Mouse (Mus musculus) heart, embryonic 14.5 days (tissue): ENCODE data around the gene Usp44. TPM values are rescaled to one million over a fixed set of nuclear protein-coding genes. Genes with fewer than 3 reads are reported as not detected.
"Not testable (repeated sequence)": the region's sequence is repeated elsewhere in the genome, so short reads cannot be mapped to it uniquely, and the experiment has no call there.

Source experiments
- ATAC-seq: fragments of 200-750 bp; cut with Nextera tagmentation; 2 replicates; pipeline ENCODE4 v1.8.0; 2017; ENCODE audit warnings: low read depth, moderate TSS enrichment; ENCODE audit not compliant: insufficient number of reproducible peaks, insufficient read depth, low FRiP score
- H3K27ac ChIP-seq, 2 experiments: fragments of 200-500 bp in 1 of 2; fragments of 300-500 bp in 1 of 2; sonication (generic) in 1 of 2; replicated peaks in 1 of 2; 2 replicates each; pipeline ENCODE4 v1.5.1; 2012 to 2014; ENCODE audit warnings: low read depth in 2 of 2, low read length in 2 of 2, control low read depth in 1 of 2, mild to moderate bottlenecking in 1 of 2, mixed read lengths in 1 of 2; ENCODE audit not compliant: control insufficient read depth in 1 of 2, insufficient read depth in 1 of 2
- H3K27me3 ChIP-seq: fragments of 300-500 bp; sonication (generic); 2 replicates; pipeline ENCODE4 v1.6.1; 2014; ENCODE audit warnings: mild to moderate bottlenecking, low read length, control low read depth; ENCODE audit not compliant: control insufficient read depth, insufficient read depth
- H3K36me3 ChIP-seq: fragments of 300-500 bp; sonication (generic); 2 replicates; pipeline ENCODE4 v1.6.1; 2014; ENCODE audit warnings: mild to moderate bottlenecking, control low read depth, low read length, mixed read lengths; ENCODE audit not compliant: control insufficient read depth, insufficient read depth
- H3K4me1 ChIP-seq, 2 experiments: fragments of 200-500 bp in 1 of 2; fragments of 300-500 bp in 1 of 2; sonication (generic) in 1 of 2; 2 replicates each; pipeline ENCODE4 v1.6.1; 2012 to 2014; ENCODE audit warnings: low read length in 2 of 2, control low read depth in 1 of 2, mixed read lengths in 1 of 2; ENCODE audit not compliant: control insufficient read depth in 2 of 2, insufficient read depth in 2 of 2
- H3K4me2 ChIP-seq: fragments of 300-500 bp; sonication (generic); 2 replicates; pipeline ENCODE4 v1.6.1; 2014; ENCODE audit warnings: mild to moderate bottlenecking, low read length
- H3K4me3 ChIP-seq, 2 experiments: fragments of 200-500 bp in 1 of 2; fragments of 300-500 bp in 1 of 2; sonication (generic) in 1 of 2; 2 replicates each; pipeline ENCODE4 v1.5.1; 2012 to 2014; ENCODE audit warnings: low read length in 2 of 2, mild to moderate bottlenecking in 2 of 2, control low read depth in 1 of 2, low read depth in 1 of 2, moderate library complexity in 1 of 2; ENCODE audit not compliant: control insufficient read depth in 1 of 2, insufficient read depth in 1 of 2
- H3K9ac ChIP-seq: fragments of 300-500 bp; sonication (generic); 2 replicates; pipeline ENCODE4 v1.6.1; 2014; ENCODE audit warnings: mild to moderate bottlenecking, low read length
- H3K9me3 ChIP-seq: fragments of 300-500 bp; sonication (generic); 2 replicates; pipeline ENCODE4 v1.6.1; 2016; ENCODE audit warnings: low read length, control low read depth; ENCODE audit not compliant: control insufficient read depth
- WGBS: fragments of 180-500 bp; shearing (Covaris S2); extraction: QIAGEN DNeasy Blood & Tissue Kit; methylation state at CpG from one replicate; pipeline ENCODE4 v1.1.7; 2014; 5-methylcytosine and 5-hydroxymethylcytosine counted together
- polyA plus RNA-seq: library from polyadenylated mRNA; unstranded; fragments of >200 nt; fragmentation: Nextera tagmentation; extraction: Ambion mirVana; gene quantifications from 2 replicates; pipeline ENCODE4 v1.2.1, GENCODE M21; 2014

Usp44 gene
- polyA plus RNA-seq, 1 experiment from 2014 or later, result 0.18 TPM

GRCm38 (mm10) chr10:93832811-93833210 is 1.5 kb downstream of the Usp44 start:
- H3K27me3 ChIP-seq, result peaks cover 72% of the 10 kb centered on the region
- no peak overlapping the region for H3K4me3 ChIP-seq
- H3K4me2 ChIP-seq, result 0 out of 2 replicates have a peak overlapping the region, but pooled peaks have one; percentile 100
- WGBS, result 40% methylated on average over 9 of the region's 9 CpGs
- no peak overlapping the region for H3K27ac ChIP-seq
- no peaks in the 10 kb centered on the region for H3K36me3 ChIP-seq
- H3K9ac ChIP-seq, result no peak overlapping the region
- ATAC-seq, result no peak
- H3K4me1 ChIP-seq, result peaks cover 6 to 9% of the 10 kb centered on the region in 2 experiments; a peak in 2 of 4 replicates
- no peaks in the 10 kb centered on the region for H3K9me3 ChIP-seq

DNA sequence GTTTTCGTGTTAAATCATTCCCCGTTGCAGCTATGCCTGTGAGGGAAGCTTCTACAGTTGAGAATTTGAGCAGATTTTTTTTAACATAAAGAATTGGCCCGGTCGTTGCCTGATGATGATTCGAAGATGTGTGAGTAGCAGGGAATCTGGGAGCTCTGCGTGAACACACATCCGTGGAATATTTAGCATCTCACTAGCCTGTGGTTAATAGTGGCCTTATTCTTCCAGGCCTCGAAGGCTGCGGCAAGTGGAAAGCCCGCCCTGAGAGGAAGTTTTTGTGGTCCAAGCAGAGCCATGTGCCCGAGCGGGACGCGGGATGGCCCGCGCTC is 2.0 kb downstream of the Usp44 start:
- no peaks in the 10 kb centered on the region for H3K9me3 ChIP-seq
- peaks cover 6 to 9% of the 10 kb centered on the region in 2 experiments; a peak in 2 of 4 replicates for H3K4me1 ChIP-seq
- peak overlapping the region; percentile 62; the same call in 1 of the 2 replicates for H3K9ac ChIP-seq
- no peak overlapping the region for H3K27ac ChIP-seq
- H3K27me3 ChIP-seq, result peaks cover 72% of the 10 kb centered on the region
- H3K4me2 ChIP-seq, result peak overlapping the region; percentile 100
- 4% methylated on average over 16 of the region's 16 CpGs for WGBS
- peak overlapping the region; percentile 67 to 78 for H3K4me3 ChIP-seq
- no peaks in the 10 kb centered on the region for H3K36me3 ChIP-seq
- no peak for ATAC-seq

GRCm38 (mm10) chr10:93833699-93834393 is 2.5 kb downstream of the Usp44 start:
- Histone ChIP-seq H3K36me3 (no peaks in the 10 kb centered on the region), H3K27me3 (peaks cover 72% of the 10 kb centered on the region), H3K4me3 (peak overlapping the region; percentile 67 to 78), H3K4me1 (peaks cover 6 to 9% of the 10 kb centered on the region in 2 experiments; a peak in 2 of 4 replicates), H3K9ac (peak overlapping the region; percentile 62), H3K9me3 (no peaks in the 10 kb centered on the region), H3K27ac (no peak overlapping the region), H3K4me2 (peak overlapping the region; percentile 100)
- WGBS, result under 1% methylated on average over 74 of the region's 75 CpGs
- ATAC-seq, result peak; percentile 79

DNA sequence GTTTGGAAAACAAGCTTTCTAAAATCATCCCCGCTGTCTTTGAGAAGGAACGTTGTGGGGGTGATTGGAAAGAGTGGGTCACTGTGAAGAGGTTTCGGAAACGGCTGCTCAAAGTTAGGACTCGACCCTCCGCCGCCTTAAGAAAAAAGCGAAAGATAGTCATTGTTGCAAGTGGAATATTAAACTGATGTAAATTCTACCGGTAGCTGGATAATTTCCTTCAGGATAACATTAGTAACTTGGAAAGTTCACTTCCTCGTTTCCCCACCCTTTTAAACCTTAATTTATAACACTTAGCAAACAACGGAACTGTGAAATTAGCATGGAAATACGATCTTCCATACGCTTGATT is 3.0 kb downstream of the Usp44 start:
- Histone ChIP-seq H3K4me2 (peak overlapping the region; percentile 100), H3K27ac (no peak overlapping the region), H3K36me3 (no peaks in the 10 kb centered on the region), H3K9ac (peak overlapping the region; percentile 62), H3K4me1 (peaks cover 6 to 9% of the 10 kb centered on the region in 2 experiments; a peak in 2 of 4 replicates), H3K4me3 (peak overlapping the region; percentile 67 to 78), H3K9me3 (no peaks in the 10 kb centered on the region), H3K27me3 (peaks cover 72% of the 10 kb centered on the region)
- no peak for ATAC-seq
- 10% methylated on average over 13 of the region's 13 CpGs for WGBS

DNA sequence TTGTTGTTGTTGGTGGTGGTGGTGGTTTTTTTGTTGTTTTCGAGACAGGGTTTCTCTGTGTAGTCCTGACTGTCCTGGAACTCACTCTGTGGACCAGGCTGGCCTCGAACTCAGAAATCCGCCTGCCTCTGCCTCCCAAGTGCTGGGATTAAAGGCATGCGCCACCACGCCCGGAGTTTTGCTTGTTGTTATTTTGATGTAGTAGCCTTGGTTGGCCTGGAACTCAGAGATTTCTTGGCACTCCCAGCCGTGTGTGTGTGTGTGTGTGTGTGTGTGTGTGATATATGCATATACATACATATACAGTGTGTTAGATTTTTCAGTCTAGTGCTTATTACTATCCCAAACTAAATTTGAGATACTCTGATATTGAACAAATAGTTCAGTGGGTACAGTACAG is 3.8 kb downstream of the Usp44 start:
- not testable (repeated sequence) for H3K27ac ChIP-seq, H3K9me3 ChIP-seq, H3K4me2 ChIP-seq, ATAC-seq, H3K9ac ChIP-seq, H3K4me1 ChIP-seq, H3K36me3 ChIP-seq, H3K4me3 ChIP-seq
- peaks cover 65% of the 10 kb centered on the region for H3K27me3 ChIP-seq
- WGBS, result 88% methylated on average over 7 of the region's 7 CpGs

DNA sequence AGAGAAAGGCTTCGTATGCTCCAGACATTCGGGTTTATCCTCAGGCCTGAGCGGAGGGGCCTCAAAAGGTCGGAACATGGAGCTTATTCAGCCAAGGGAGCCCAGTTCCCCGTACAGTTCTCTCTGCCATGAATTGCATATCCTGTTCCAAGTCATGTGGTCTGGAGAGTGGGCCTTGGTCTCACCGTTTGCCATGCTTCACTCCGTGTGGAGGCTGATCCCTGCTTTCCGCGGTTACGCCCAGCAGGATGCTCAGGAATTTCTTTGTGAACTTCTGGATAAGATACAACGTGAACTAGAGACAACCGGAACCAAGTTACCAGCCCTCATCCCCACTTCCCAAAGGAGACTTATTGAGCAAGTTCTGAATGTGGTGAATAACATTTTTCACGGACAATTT is 15.4 kb downstream of the Usp44 start:
- H3K27ac ChIP-seq, result no peak overlapping the region
- no peak overlapping the region for H3K9ac ChIP-seq
- no peak overlapping the region for H3K4me2 ChIP-seq
- peaks cover 17% of the 10 kb centered on the region for H3K9me3 ChIP-seq
- no peaks in the 10 kb centered on the region for H3K27me3 ChIP-seq
- WGBS, result 91% methylated on average over 13 of the region's 13 CpGs
- H3K4me1 ChIP-seq, result no peaks in the 10 kb centered on the region
- H3K36me3 ChIP-seq, result no peaks in the 10 kb centered on the region
- no peak for ATAC-seq
- H3K4me3 ChIP-seq, result no peak overlapping the region

GRCm38 (mm10) chr10:93855126-93855525 is 23.8 kb downstream of the Usp44 start:
- WGBS, result 84% methylated on average over 9 of the region's 9 CpGs
- H3K9ac ChIP-seq, result no peak overlapping the region
- H3K4me2 ChIP-seq, result no peak overlapping the region
- H3K4me1 ChIP-seq, result no peaks in the 10 kb centered on the region
- H3K4me3 ChIP-seq, result no peak overlapping the region
- H3K9me3 ChIP-seq, result no peaks in the 10 kb centered on the region
- no peak overlapping the region for H3K27ac ChIP-seq
- H3K27me3 ChIP-seq, result no peaks in the 10 kb centered on the region
- H3K36me3 ChIP-seq, result peaks cover 17% of the 10 kb centered on the region
- no peak for ATAC-seq

DNA sequence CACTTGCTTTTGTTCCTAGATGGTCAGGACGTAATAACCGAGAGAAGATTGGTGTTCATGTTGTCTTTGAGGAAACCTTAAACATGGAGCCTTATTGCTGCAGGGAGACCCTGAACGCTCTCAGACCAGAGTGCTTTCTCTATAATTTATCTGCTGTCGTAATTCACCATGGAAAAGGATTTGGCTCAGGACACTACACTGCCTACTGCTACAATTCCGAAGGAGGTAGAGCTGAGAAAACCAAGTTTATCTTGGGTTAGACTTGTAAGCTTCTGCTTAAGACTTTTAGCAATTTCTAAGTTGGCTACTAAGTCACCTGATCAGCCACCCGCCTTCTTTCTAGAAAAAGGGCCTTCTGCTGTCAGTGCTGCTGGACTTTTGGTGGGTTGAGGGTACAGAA is 24.7 kb downstream of the Usp44 start:
- Histone ChIP-seq H3K27ac (no peak overlapping the region), H3K4me3 (no peak overlapping the region), H3K36me3 (peaks cover 27% of the 10 kb centered on the region), H3K9ac (no peak overlapping the region), H3K4me1 (no peaks in the 10 kb centered on the region), H3K27me3 (no peaks in the 10 kb centered on the region), H3K9me3 (no peaks in the 10 kb centered on the region), H3K4me2 (no peak overlapping the region)
- ATAC-seq, result no peak
- 91% methylated on average over 6 of the region's 6 CpGs for WGBS
